Mouse (Mus musculus): ENCODE measurements around the gene Pla2g7. TPM values are rescaled to one million over a fixed set of nuclear protein-coding genes. Genes with fewer than 3 reads are reported as not detected.

Gene Pla2g7
- total RNA-seq, 2 experiments from 2014 or later = 98.5 to 111 TPM

- DNase-seq (ENCODE audit: extremely low spot score in 1 of 2, low spot score in 1 of 2) = no peak
Observed at GRCm38 (mm10) chr17:43573624-43574073, 5.8 kb downstream of the Pla2g7 start.

- DNase-seq (ENCODE audit: extremely low spot score in 1 of 2, low spot score in 1 of 2) = no peak
Observed at GRCm38 (mm10) chr17:43580456-43580855, 12.6 kb downstream of the Pla2g7 start.

- no peak for DNase-seq (ENCODE audit: extremely low spot score in 1 of 2, low spot score in 1 of 2)
Observed at GRCm38 (mm10) chr17:43581012-43581467, 13.1 kb downstream of the Pla2g7 start.

- DNase-seq (ENCODE audit: extremely low spot score in 1 of 2, low spot score in 1 of 2) = no peak
Observed at GRCm38 (mm10) chr17:43584771-43585170, 16.9 kb downstream of the Pla2g7 start.

GRCm38 (mm10) chr17:43587278-43587677, 19.4 kb downstream of the Pla2g7 start:
- DNase-seq (ENCODE audit: extremely low spot score in 1 of 2, low spot score in 1 of 2) = no peak

- no peak for DNase-seq (ENCODE audit: extremely low spot score in 1 of 2, low spot score in 1 of 2)
Observed at GRCm38 (mm10) chr17:43589750-43590149, 21.9 kb downstream of the Pla2g7 start.

GRCm38 (mm10) chr17:43590531-43590930, 22.6 kb downstream of the Pla2g7 start:
- DNase-seq (ENCODE audit: extremely low spot score in 1 of 2, low spot score in 1 of 2) = no peak

- DNase-seq (ENCODE audit: extremely low spot score in 1 of 2, low spot score in 1 of 2) = no peak
Observed at GRCm38 (mm10) chr17:43592296-43593291, 24.7 kb downstream of the Pla2g7 start.

- no peak for DNase-seq (ENCODE audit: extremely low spot score in 1 of 2, low spot score in 1 of 2)
Observed at GRCm38 (mm10) chr17:43597742-43598141, 29.8 kb downstream of the Pla2g7 start.

GRCm38 (mm10) chr17:43598706-43599105, 30.8 kb downstream of the Pla2g7 start:
- DNase-seq (ENCODE audit: extremely low spot score in 1 of 2, low spot score in 1 of 2) = no peak

GRCm38 (mm10) chr17:43606704-43607103, 38.8 kb downstream of the Pla2g7 start:
- DNase-seq (ENCODE audit: extremely low spot score in 1 of 2, low spot score in 1 of 2) = peak; percentile 37 to 83

- peak; percentile 33 to 76 for DNase-seq (ENCODE audit: extremely low spot score in 1 of 2, low spot score in 1 of 2)
Observed at GRCm38 (mm10) chr17:43611586-43611985, 43.7 kb downstream of the Pla2g7 start.

- no peak for DNase-seq (ENCODE audit: extremely low spot score in 1 of 2, low spot score in 1 of 2)
Observed at GRCm38 (mm10) chr17:43612221-43612620, 44.3 kb downstream of the Pla2g7 start.

- DNase-seq (ENCODE audit: extremely low spot score in 1 of 2, low spot score in 1 of 2) = no peak
Observed at GRCm38 (mm10) chr17:43619156-43619555, 51.3 kb downstream of the Pla2g7 start.

- DNase-seq (ENCODE audit: extremely low spot score in 1 of 2, low spot score in 1 of 2) = no peak
Observed at GRCm38 (mm10) chr17:43622076-43622475, 54.2 kb downstream of the Pla2g7 start.

GRCm38 (mm10) chr17:43628246-43628645, 60.3 kb downstream of the Pla2g7 start:
- DNase-seq (ENCODE audit: extremely low spot score in 1 of 2, low spot score in 1 of 2) = no peak

- DNase-seq (ENCODE audit: extremely low spot score in 1 of 2, low spot score in 1 of 2) = no peak
Observed at GRCm38 (mm10) chr17:43629026-43629495, 61.2 kb downstream of the Pla2g7 start.

- DNase-seq (ENCODE audit: extremely low spot score in 1 of 2, low spot score in 1 of 2) = no peak
Observed at GRCm38 (mm10) chr17:43629496-43630426, 61.9 kb downstream of the Pla2g7 start, which contains the start of gene Tdrd6. Tdrd6 (minus strand) TSS chr17:43630299.

GRCm38 (mm10) chr17:43630427-43630760, 62.5 kb downstream of the Pla2g7 start:
- no peak for DNase-seq (ENCODE audit: extremely low spot score in 1 of 2, low spot score in 1 of 2)

GRCm38 (mm10) chr17:43637146-43637545, 69.2 kb downstream of the Pla2g7 start:
- no peak for DNase-seq (ENCODE audit: extremely low spot score in 1 of 2, low spot score in 1 of 2)

GRCm38 (mm10) chr17:43640825-43641224, 72.9 kb downstream of the Pla2g7 start:
- no peak for DNase-seq (ENCODE audit: extremely low spot score in 1 of 2, low spot score in 1 of 2)

All from layer of hippocampus, postnatal 25 days (tissue).